Mouse (Mus musculus) CH12.LX (cell line): ENCODE results near the gene Pls3. TPM values are rescaled to one million over a fixed set of nuclear protein-coding genes. Genes with fewer than 3 reads are reported as not detected.

Experiments
- DNase-seq: peaks from one replicate; pipeline ENCODE4 v3.0.0-alpha.2; 2013; ENCODE audit errors: extremely low read depth
- H3K27ac ChIP-seq: 2 replicates; pipeline ENCODE4 v1.5.1; 2012; ENCODE audit warnings: low read depth, mild to moderate bottlenecking, control low read depth, moderate library complexity; ENCODE audit not compliant: insufficient read depth
- H3K27me3 ChIP-seq: replicated peaks from 2 replicates; pipeline ENCODE3; 2012; ENCODE audit warnings: inconsistent platforms
- H3K36me3 ChIP-seq, 2 experiments: replicated peaks in 1 of 2; 2 replicates each; pipeline versions ENCODE3 to v1.6.1; 2012; ENCODE audit warnings: inconsistent platforms in 1 of 2, low read length in 1 of 2, mild to moderate bottlenecking in 1 of 2, mixed read lengths in 1 of 2, moderate library complexity in 1 of 2; ENCODE audit not compliant: control insufficient read depth in 1 of 2, insufficient read depth in 1 of 2
- H3K4me1 ChIP-seq, 2 experiments: 2 replicates each; pipeline ENCODE4 v1.6.1; 2012; ENCODE audit warnings: inconsistent platforms in 1 of 2, moderate library complexity in 1 of 2; ENCODE audit not compliant: insufficient read depth in 2 of 2, control insufficient read depth in 1 of 2
- H3K4me2 ChIP-seq: 2 replicates; pipeline ENCODE4 v1.6.1; 2012; ENCODE audit warnings: low read depth, mild to moderate bottlenecking, control low read depth; ENCODE audit not compliant: poor library complexity, insufficient read depth, severe bottlenecking
- H3K4me3 ChIP-seq, 3 experiments: fragments of 150-350 bp in 1 of 3; sonication (generic) in 1 of 3; replicated peaks in 1 of 3; 2 replicates each; pipeline versions ENCODE3 to v1.5.1; 2011 to 2012; ENCODE audit warnings: low read depth in 2 of 3, low read length in 2 of 3, mild to moderate bottlenecking in 2 of 3, moderate library complexity in 2 of 3, control low read depth in 1 of 3, improper control_type of control experiment in 1 of 3, inconsistent platforms in 1 of 3, mixed read lengths in 1 of 3; ENCODE audit not compliant: poor library complexity in 1 of 3
- H3K79me2 ChIP-seq: replicated peaks from 2 replicates; pipeline ENCODE4 v1.6.1; 2012; ENCODE audit warnings: mild to moderate bottlenecking, moderate library complexity; ENCODE audit not compliant: control insufficient read depth, poor library complexity, insufficient read depth, severe bottlenecking; ENCODE audit errors: extremely low read depth
- H3K9ac ChIP-seq: 2 replicates; pipeline ENCODE4 v1.6.1; 2012; ENCODE audit warnings: low read depth, mild to moderate bottlenecking, control low read depth, moderate library complexity; ENCODE audit not compliant: insufficient read depth
- H3K9me3 ChIP-seq: replicated peaks from 2 replicates; pipeline ENCODE3; 2012; ENCODE audit warnings: low read length, inconsistent platforms, mixed read lengths
- BHLHE40 ChIP-seq: IDR thresholded peaks from 2 replicates; pipeline ENCODE4 v1.6.1; 2011; ENCODE audit warnings: mild to moderate bottlenecking, low read depth, low read length, improper control_type of control experiment
- CHD1 ChIP-seq: IDR thresholded peaks from 2 replicates; pipeline ENCODE4 v1.6.1; 2012; ENCODE audit warnings: low read depth, low read length, improper control_type of control experiment, inconsistent platforms
- CHD2 ChIP-seq: IDR thresholded peaks from 2 replicates; pipeline ENCODE4 v1.6.1; 2011; ENCODE audit warnings: low read length, improper control_type of control experiment
- CTCF ChIP-seq, 2 experiments: IDR thresholded peaks in 1 of 2; conservative IDR thresholded peaks in 1 of 2; 2 replicates each; pipeline ENCODE4 v1.5.1; 2011 to 2012; ENCODE audit warnings: low read depth in 2 of 2, low read length in 2 of 2, improper control_type of control experiment in 1 of 2, inconsistent platforms in 1 of 2, mild to moderate bottlenecking in 1 of 2, moderate library complexity in 1 of 2
- E2F4 ChIP-seq: IDR thresholded peaks from 2 replicates; pipeline ENCODE4 v1.6.1; 2011; ENCODE audit warnings: low read depth, low read length, improper control_type of control experiment; ENCODE audit not compliant: insufficient replicate concordance
- ELF1 ChIP-seq: IDR thresholded peaks from 2 replicates; pipeline ENCODE4 v1.6.1; 2014; ENCODE audit warnings: low read depth, mild to moderate bottlenecking, inconsistent platforms, low read length, improper control_type of control experiment
- JUN ChIP-seq: IDR thresholded peaks from 2 replicates; pipeline ENCODE4 v1.6.1; 2011; ENCODE audit warnings: low read depth, mild to moderate bottlenecking, low read length, improper control_type of control experiment, moderate library complexity; ENCODE audit not compliant: insufficient read depth
- MAX ChIP-seq: IDR thresholded peaks from 2 replicates; pipeline ENCODE4 v1.6.1; 2011; ENCODE audit warnings: low read length, improper control_type of control experiment
- MAZ ChIP-seq: IDR thresholded peaks from 2 replicates; pipeline ENCODE4 v1.6.1; 2012; ENCODE audit warnings: low read depth, mild to moderate bottlenecking, inconsistent platforms, low read length, improper control_type of control experiment, moderate library complexity
- MEF2A ChIP-seq: IDR thresholded peaks from 2 replicates; pipeline ENCODE4 v1.6.1; 2014; ENCODE audit warnings: low read depth, mild to moderate bottlenecking, inconsistent platforms, low read length, improper control_type of control experiment, borderline replicate concordance
- MXI1 ChIP-seq: IDR thresholded peaks from 2 replicates; pipeline ENCODE4 v1.6.1; 2011; ENCODE audit warnings: mild to moderate bottlenecking, low read depth, low read length, improper control_type of control experiment
- NELFE ChIP-seq: IDR thresholded peaks from 2 replicates; pipeline ENCODE4 v1.6.1; 2011; ENCODE audit warnings: low read depth, low read length, improper control_type of control experiment
- NRF1 ChIP-seq: IDR thresholded peaks from 2 replicates; pipeline ENCODE4 v1.6.1; 2014; ENCODE audit warnings: low read depth, mild to moderate bottlenecking, inconsistent platforms, low read length, improper control_type of control experiment, moderate library complexity
- POLR2A ChIP-seq: IDR thresholded peaks from 2 replicates; pipeline ENCODE4 v1.6.1; 2011; ENCODE audit warnings: low read depth, mild to moderate bottlenecking, improper control_type of control experiment, low read length
- POLR2AphosphoS2 ChIP-seq: IDR thresholded peaks from 2 replicates; pipeline ENCODE4 v1.6.1; 2011; ENCODE audit warnings: low read depth, low read length, improper control_type of control experiment
- RCOR1 ChIP-seq: conservative IDR thresholded peaks from 2 replicates; pipeline ENCODE4 v1.6.1; 2012; ENCODE audit warnings: low read depth, mild to moderate bottlenecking, inconsistent platforms, low read length, improper control_type of control experiment
- SMC3 ChIP-seq: IDR thresholded peaks from 2 replicates; pipeline ENCODE4 v1.6.1; 2011; ENCODE audit warnings: low read depth, low read length, improper control_type of control experiment
- TBP ChIP-seq: conservative IDR thresholded peaks from 2 replicates; pipeline ENCODE4 v1.6.1; 2011; ENCODE audit warnings: low read depth, low read length, improper control_type of control experiment
- USF1 ChIP-seq: IDR thresholded peaks from 2 replicates; pipeline ENCODE4 v1.6.1; 2014; ENCODE audit warnings: low read depth, mild to moderate bottlenecking, inconsistent platforms, low read length, improper control_type of control experiment
- USF2 ChIP-seq: conservative IDR thresholded peaks from 2 replicates; pipeline ENCODE4 v1.6.1; 2011; ENCODE audit warnings: low read depth, low read length, improper control_type of control experiment
- dilution Hi-C: fragments of 300-500 bp; cut with MboI; formaldehyde crosslinking; loops from 2 replicates; pipeline ENCODE4 v1.14.3; 2020; ENCODE audit warnings: low sequenced_read_pairs; ENCODE audit not compliant: extremely low pct_unique_long_range_greater_than_20kb, extremely low pct_ligation_motif_present
- in situ Hi-C: fragments of 300-500 bp; cut with MboI; formaldehyde crosslinking; loops from 3 replicates; pipeline ENCODE4 v1.14.3; 2019; ENCODE audit warnings: low sequenced_read_pairs, low pct_ligation_motif_present, low pct_unique_long_range_greater_than_20kb, mixed read lengths
- polyA plus RNA-seq: library from polyadenylated mRNA; unstranded; fragments of >175 nt; gene quantifications from 2 replicates; pipeline ENCODE4 v1.2.1, GENCODE M21; 2012; ENCODE audit warnings: low read depth; ENCODE audit not compliant: insufficient read length
- total RNA-seq, 2 experiments: library from RNA; depleted of rRNA; stranded (reverse); fragments of 300-350 nt in 1 of 2; fragments of >200 nt in 1 of 2; gene quantifications; 2 replicates each; pipeline ENCODE4 v1.2.3; 2012 to 2014

Pls3 gene
- total and polyA plus RNA-seq, 3 experiments: not detected

- no peak overlapping the region for H3K4me3 ChIP-seq
- H3K36me3 ChIP-seq: no peaks in the 10 kb centered on the region
- H3K4me1 ChIP-seq: no peaks in the 10 kb centered on the region
- DNase-seq: no peak
- no peaks in the 10 kb centered on the region for H3K27me3 ChIP-seq
- no peak overlapping the region for H3K9ac ChIP-seq
- no peak overlapping the region for H3K4me2 ChIP-seq
- TF ChIP-seq MAX (no peak), NRF1 (no peak), MXI1 (no peak), MEF2A (no peak), CHD1 (no peak), TBP (no peak), JUN (no peak), CHD2 (no peak), RCOR1 (no peak), MAZ (no peak), POLR2AphosphoS2 (no peak), E2F4 (no peak), ELF1 (no peak), POLR2A (no peak), NELFE (no peak), USF1 (no peak), CTCF (conservative IDR thresholded peaks at IDR 0.05 in 1 of 2, IDR thresholded peaks at IDR 0.05 in 1 of 2; ENCODE audit: low read depth in 2 of 2, low read length in 2 of 2) (no peak), SMC3 (no peak)
- H3K27ac ChIP-seq: no peak overlapping the region
- H3K79me2 ChIP-seq: no peaks in the 10 kb centered on the region
- H3K9me3 ChIP-seq: peaks cover 3% of the 10 kb centered on the region
- in situ Hi-C loops (no loop called here), dilution Hi-C loops (no loop called here)
Observed at GRCm38 (mm10) chrX:75814958-75815357, 60.0 kb downstream of the Pls3 start.

GRCm38 (mm10) chrX:75814123-75814522 lies 60.9 kb downstream of the Pls3 start:
- H3K9ac ChIP-seq: no peak overlapping the region
- H3K27me3 ChIP-seq: no peaks in the 10 kb centered on the region
- no peaks in the 10 kb centered on the region for H3K79me2 ChIP-seq
- H3K4me1 ChIP-seq: no peaks in the 10 kb centered on the region
- no peak overlapping the region for H3K27ac ChIP-seq
- in situ Hi-C loops: no loop called here
- TF ChIP-seq BHLHE40 (no peak), USF2 (no peak), CTCF (conservative IDR thresholded peaks at IDR 0.05 in 1 of 2, IDR thresholded peaks at IDR 0.05 in 1 of 2; ENCODE audit: low read depth in 2 of 2, low read length in 2 of 2) (no peak), MAX (no peak), NRF1 (no peak)
- TF ChIP-seq, all 38 proteins: peak for 0
- no peak for DNase-seq
- dilution Hi-C loops: no loop called here
- Histone ChIP-seq H3K9me3 (peaks cover 4% of the 10 kb centered on the region), H3K36me3 (no peaks in the 10 kb centered on the region), H3K4me2 (no peak overlapping the region), H3K4me3 (no peak overlapping the region)
